Mouse (Mus musculus) common myeloid progenitor, adult 5-6 weeks (primary cell): ENCODE data around the gene Ceacam20. TPM values are rescaled to one million over a fixed set of nuclear protein-coding genes. Genes with fewer than 3 reads are reported as not detected.
"Not testable (repeated sequence)": the region's sequence is repeated elsewhere in the genome, so short reads cannot be mapped to it uniquely, and the experiment has no call there.

Source experiments
- ATAC-seq: replicated peaks from 2 replicates; pipeline ENCODE4 v1.8.0; 2016; ENCODE audit warnings: low read depth, mild to moderate bottlenecking, moderate TSS enrichment, inconsistent platforms; ENCODE audit not compliant: poor library complexity, severe bottlenecking
- total RNA-seq: library from RNA; stranded (forward); fragments of 200-1000, 187-1606 nt; gene quantifications from 2 replicates; pipeline ENCODE4 v1.2.3, GENCODE M21; 2017

The Ceacam20 gene
- not detected in 2 replicates for total RNA-seq

DNA sequence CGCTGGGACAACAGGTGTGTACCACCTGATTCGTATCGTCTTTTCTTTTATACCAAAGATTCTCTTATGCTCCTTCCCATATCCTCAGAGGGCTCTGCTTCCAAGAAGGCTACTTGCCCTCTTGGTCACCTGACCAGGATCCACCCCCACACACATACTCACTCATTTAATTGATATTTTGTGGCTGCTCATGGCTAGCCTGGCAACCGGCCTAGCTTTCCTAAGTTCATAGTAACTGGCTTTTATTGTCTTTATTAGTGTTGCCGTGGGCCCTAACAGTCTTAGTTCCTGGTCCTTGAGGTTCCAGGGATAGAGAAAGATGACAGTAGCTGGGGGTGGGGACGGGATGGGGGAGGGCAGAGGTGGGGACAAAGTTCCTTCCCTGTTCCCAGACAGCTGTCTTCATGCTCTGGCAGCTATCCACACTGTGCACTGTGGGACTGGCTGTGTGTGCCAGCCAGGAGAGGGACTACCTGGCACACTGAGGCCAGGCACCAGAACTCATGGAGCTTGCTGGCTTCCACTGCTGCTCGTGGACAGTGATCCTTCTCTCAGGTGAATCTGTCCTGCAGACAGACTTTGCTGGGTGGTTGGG is at the start of gene Ceacam20:
Gene Ceacam20, plus strand, starts transcription at position 428 of the 595 bp plus-strand sequence.
- no peak for ATAC-seq

DNA sequence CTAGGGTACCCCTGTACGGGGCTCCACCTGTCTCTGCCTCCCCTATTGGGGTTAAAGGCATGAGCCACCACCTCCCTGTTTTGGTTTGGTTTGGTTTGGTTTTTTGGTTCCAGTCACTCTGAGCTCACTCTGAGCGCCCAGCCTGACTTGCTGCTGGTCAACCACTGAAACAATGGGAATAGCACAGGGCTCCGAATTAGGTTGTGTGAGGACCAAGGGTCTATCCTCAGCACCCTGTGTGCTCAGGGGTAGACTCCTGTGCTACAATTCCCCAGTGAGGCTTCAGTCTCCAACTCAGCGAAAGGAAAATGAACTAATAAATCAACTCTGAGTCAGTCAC is 45.1 kb upstream of the Ceacam20 start:
- no peak for ATAC-seq

DNA sequence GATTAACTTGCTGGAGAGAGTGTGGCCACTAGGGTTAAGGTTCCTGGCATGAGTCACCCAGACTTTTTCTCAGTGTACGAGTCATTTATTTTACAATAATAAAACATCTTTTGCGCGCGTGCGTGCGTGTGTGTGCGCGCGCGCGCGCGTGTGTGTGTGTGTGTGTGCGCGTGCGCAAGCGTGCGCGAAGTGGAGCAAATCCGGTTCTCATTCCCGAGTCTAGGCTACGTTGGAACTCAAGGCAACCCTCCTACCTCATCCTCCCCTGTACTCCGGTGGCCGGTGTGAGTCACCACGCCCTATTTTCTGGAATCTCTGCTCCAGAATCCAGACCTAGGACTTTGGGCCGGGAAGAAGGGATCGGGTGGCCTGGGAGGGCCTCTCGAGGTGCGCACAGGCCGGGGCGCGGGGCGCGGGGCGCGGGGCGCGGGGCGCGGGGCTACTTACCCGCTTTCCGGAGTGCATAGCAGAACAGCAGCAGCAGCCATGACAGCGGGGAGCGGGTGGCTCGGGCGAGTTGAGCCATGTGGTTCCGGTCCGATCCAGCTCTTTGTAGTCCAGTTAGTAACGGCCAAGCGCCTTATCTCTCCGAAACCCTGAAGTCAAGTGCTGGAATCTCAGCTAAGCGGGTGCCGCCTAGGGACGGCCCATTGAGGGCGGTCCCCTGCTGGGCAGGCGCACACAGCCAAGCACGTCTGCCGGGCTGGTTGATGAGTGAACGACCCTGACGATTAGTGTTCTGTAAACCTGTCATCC is 44.5 kb upstream of the Ceacam20 start, which contains the start of gene Pvr:
Gene Pvr, minus strand, starts transcription at position 655 of the 756 bp plus-strand sequence.
- ATAC-seq, result peak; percentile 76

DNA sequence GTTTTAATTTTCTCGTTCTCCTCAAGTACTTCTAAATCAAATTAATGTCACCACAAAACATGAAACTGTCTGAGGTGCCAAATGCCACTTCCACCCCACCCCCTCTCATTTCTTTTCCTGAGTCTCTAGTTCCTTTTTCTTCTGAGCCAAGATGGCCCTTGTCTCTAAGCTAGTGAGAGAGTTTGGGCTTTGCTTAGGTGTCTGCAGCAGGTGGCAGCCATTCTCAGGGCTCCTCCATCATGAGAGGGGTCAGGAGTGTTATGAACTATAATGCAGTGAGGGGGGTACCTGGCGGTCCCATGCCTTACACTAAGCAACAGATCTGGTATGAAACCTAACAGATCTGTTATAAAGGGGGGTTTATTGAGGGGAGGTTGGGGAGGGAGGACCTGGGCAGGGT is 41.9 kb upstream of the Ceacam20 start:
- ATAC-seq, result peak; percentile 53

DNA sequence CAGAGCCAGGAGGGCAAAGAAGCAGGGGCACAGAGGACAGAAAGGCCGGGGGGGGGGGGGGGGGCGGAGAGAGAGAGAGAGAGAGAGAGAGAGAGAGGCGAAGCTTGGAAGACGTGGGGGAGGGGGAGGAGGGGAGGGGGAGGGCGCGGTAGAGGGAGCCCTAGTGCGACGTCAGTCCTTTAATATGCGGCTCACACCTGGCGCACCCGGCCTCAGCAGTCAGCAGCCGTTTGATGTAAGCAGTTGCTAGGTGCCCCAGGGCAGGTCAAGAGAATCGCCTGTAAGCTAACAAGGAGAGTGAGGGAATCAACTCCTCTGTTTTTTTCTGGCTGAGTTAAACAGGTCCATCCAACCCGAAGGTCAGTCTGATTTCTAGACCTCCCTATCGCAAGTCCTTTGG is 41.4 kb upstream of the Ceacam20 start:
- no peak for ATAC-seq

DNA sequence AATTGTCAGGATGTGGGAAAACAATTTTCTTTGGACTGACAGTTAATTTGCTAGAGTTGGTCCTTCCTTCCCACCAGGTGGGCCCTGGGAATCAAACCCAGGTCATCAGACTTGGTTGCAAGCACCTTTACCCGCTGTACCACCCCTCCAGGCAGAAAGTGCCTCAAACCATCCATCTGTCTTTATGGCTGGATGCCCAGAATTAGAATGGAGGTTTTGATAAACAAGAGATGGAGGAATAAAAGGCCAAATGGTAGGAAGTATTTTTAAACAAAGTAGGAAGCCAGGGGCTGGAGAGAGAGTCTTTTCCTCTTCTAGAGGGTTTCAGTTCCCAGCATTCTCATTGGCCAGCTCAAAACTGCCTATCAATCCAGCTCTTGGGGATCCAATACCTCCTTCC is 39.8 kb upstream of the Ceacam20 start:
- ATAC-seq, result no peak

DNA sequence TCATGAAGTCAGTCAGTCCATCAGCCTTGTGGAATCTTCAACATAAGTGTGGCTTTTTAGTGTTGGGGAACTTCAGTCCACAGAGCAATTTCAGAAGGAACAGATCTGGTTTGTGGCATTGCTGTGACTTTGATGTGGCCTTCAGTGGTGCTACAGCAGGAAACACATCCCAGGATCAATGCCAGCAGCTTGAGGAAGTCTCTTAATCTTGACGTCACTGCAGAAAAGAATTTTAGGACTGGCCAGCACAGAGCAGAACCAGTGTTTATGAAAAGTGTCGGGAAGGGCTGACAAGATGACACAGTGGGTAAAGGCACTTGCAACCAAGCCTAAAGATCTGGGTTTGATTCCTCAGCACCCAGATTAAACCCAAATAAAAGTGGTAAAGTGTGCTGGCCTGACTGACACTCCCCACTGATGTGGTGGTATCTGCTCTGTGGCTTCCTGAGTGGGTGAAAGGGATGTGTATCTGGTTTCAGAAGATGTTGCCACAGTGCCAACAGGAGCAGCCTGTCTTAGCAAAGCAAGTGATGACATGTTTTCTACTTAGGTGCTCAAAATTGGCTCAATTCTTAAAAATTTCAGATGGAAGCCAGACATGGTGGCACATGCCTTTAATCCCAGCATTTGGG is 38.2 kb upstream of the Ceacam20 start:
- peak; percentile 78 for ATAC-seq

DNA sequence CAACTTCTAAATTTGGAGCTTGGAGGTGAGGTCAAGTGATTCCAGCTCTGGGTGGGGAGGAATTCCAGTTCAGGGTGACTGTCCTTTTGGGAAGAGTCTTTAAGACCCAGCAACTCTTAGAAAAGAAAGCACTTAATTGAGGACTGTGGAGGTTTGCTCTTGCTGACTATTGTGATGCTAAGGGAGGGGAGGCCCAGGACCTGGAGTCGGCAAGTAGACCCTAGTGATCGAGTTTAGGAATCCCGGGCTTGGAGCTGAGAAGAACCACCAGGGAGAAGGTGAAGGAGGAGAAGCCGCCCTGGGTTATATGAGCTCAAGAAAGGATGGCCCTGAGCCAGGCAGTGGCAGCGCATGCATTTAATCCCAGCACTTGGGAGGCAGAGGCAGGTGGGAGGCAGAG is 36.7 kb upstream of the Ceacam20 start:
- no peak for ATAC-seq

DNA sequence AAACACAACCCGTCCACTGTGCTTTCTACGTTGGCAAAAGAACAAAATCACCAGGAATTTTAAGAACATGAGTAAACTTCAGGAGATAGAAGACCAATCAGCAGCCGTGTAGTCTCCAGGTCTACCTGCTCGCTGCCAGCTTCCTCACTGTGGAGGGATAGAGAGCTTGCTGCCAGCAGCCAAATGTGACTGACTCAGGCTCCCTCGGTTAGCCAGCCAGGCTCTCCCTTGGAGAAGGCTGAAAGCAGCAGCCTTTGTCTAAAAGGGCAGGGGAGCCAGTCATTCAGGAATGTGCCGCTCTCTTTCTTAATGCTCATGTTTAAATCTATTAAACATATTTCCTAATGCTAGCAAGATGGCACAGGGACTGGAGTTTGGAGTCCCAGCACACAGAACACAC is 34.7 kb upstream of the Ceacam20 start:
- ATAC-seq, result not testable (repeated sequence)

DNA sequence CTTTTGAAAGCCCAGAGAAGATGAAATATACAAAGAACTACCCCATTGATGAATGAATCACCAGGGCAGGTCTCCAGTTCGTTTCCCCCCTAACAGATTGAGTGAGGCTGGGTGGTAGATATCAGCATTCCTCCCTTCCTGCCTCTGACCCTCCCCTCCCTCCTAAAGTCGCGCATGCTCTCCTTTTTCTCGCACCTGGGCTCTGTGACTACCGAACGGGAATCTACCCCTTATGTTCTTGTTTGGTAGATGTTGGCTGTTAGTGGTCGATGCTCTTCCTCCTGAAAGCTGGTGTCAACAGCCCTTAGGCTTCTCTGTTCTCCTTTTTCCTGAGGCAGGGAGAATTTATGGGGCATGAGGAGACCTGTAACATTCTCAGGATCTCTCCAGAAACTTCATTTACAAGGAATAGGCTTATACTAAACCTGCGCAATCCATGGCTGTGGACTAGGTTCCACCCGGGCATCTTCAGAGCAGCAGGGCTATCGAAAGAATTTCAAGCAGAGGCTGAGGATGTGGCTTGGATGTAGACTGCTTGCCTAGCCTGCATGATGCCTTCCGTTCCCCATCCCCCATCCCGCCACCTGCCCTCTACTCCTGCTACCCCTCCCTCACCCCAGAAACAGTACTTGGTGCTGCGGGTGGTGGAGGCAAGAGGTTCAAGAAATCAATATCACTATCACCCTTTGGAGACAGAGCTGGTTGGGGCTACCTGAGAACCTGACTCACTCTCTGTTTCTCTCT is 32.9 kb upstream of the Ceacam20 start:
- no peak for ATAC-seq

DNA sequence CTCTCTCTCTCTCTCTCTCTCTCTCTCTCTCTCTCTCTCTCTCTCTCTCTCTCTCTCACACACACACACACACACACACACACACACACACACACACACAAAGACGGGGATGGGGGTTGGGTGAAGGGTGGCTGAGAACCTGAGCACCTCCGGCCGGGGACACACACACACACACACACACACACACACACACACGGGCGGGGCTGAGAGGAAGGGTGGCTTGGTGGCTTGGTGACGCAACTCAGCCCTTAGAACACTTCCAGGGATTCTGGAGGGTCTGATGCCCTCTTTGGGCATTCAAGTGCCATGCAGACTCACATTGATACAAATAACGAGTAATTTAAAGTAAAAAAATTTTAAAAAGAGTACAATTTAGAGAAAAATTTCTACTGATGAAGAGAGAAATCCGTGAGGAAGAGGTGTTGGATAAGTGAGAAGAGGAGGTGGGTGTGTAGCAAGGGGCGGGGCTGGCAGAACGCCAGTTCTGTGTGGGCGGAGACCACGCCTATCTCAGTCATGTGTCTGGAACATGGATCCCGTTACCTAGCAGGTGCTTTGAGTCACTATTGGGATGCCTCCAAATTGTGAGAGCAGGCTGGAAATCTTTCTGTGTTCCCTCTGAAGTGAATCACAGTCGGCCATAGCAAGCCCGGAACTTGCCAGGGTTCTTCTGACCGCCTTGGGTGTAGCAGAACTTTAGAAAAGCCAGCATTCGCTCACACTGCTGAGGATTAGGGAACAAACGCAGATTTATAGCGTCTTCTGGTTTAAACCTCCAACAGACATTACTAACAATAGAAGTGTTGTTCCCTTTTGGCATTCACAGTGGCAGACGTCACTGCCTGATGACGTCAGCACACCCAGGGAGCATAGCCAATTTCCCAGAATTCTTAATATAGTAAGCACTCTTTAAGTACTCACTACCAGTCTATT is 32.1 kb upstream of the Ceacam20 start:
- peak; percentile 37 for ATAC-seq

DNA sequence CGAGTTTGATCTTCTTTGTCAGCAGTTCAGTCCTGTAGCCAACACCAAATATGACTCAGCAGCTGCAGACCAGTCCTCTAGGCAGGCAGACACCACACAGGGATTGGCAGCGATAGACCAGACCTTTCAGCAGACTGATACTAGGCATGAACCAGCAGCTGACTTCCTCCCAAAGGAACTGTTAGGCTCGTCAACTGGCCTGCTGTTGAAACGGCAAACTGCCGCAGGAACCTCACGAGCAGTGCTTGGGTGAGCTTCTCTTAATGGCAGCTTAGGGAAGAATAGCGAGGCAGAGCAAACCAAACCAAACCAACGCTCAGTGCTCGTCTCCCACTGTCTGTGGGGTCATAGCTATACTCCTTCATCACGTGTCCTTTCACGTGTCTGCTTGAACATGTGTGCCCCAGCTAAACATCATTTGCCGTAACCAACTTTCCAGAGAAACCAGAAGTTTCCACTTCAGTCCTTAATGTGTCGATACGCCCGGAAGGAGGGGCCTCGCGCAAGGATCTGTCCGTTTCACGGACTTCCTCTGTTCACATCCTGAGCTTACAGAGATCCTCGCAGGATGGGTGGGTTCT is 30.0 kb upstream of the Ceacam20 start:
- peak; percentile 70 for ATAC-seq

DNA sequence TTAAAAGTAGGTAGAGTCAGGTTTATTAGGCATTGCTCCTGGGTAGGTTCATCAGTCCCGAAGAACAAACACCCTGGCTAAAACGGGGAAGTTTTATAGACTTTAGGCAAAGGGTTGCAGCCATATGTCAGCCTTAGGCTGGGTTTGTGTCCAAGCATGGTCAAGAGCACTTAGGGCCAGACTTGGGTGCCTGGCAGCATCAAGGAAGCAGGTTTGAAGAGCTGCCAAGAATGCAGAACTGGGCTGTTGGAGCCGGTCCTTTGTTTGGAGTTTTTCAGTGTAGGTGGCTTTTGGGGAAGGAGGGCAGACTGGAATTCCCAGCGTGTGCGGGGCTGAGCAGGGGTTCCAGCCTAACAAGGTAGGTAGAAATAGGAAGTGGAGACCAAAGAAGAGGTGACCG is 29.3 kb upstream of the Ceacam20 start:
- no peak for ATAC-seq

DNA sequence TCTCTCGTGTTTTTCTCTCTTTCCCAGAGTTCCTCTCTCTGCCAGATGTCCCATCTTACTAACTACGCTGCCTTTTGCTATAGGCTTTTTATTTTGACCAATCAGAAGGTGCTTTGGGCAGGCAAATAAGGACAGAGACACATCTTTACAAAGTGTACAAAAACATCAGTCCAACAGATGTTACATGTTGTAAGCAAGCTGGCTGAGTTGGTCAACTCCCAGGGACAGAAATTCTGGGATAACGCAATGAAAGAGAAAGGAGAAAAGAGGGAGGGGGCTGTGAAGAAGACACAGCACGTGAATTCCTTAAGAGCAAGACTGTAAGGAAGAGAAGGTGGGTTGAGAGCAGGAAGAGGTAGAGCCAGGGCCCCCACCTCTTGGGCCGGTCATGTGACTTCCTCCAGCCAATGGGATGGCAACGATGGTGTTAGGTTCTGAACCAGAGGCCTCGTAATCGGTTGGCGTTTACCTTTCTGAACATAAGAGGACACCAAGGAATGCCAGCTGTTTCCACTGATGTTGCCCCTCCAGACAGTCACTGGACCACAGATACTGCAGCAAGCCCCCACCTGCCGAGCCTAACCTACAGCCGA is 27.9 kb upstream of the Ceacam20 start:
- no peak for ATAC-seq

DNA sequence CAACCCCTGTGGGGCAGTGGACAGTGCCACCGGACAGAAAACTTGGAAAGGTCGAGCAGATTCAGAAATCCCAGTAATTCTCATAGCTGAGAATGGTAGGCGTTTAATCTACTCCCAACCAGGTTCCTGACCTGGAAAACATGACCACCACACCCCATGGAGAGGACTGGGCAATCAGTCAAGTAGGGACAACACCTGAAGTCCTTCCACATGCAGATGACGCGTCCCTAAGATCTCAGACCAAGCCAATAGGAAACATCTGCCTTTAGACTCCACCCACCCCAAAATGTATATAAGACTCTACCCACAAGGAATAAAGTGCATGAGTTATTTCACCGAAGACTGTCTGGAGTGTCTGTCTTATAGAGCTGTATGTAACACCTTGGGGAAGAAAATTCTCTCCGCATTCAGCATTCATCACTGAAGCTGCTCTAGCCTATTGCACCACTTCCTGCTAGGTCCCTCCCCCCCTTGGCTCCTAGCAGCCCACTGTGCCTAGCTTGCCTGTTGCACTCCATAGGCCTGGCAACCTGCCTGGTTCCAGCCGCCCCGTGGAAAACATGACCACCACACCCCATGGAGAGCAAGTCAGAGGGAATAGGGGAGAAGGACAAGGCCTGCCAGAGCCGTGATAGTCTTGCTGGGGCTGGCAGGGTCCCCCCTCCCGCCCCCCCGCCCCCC is 25.5 kb upstream of the Ceacam20 start:
- peak; percentile 71 for ATAC-seq

DNA sequence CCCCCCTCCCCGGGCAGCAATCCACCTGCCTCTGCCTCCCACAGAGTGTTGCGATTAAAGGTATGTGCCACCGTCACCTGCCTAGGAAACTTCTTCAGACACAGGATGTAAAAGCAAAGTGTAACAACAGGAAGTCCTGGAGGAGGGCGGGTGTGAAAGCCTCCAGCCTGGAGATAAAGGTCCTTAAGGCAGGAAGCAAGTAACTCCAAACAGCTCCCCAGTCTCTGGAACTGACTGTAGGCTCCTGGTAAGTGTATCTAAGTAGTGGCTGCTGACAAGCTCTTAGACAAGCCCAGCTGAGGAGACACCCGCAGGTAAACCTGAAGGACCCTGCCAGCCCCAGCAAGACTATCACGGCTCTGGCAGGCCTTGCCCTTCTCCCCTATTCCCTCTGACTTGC is 25.0 kb upstream of the Ceacam20 start:
- ATAC-seq, result peak; percentile 9; the same call in 1 of the 2 replicates

DNA sequence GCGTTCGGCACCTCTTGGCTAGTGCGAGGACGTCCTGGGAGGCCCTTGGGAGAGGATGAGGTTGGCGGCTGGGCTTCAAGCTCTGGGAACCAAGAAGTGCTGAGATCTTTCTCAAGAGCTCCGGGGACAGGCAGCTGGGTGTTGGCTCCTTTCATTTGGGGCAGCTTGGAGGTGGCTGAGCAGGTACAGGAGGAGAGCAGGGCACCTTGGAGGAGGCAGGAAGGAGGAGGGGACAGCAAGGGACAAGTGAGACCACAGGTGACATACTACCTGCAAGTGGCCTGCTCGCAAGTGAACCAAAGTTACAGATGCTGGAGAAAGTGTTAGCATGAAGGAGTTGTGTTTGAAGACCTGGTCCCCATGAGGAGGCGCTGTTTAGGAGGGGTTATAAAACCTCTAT is 20.5 kb upstream of the Ceacam20 start:
- no peak for ATAC-seq

DNA sequence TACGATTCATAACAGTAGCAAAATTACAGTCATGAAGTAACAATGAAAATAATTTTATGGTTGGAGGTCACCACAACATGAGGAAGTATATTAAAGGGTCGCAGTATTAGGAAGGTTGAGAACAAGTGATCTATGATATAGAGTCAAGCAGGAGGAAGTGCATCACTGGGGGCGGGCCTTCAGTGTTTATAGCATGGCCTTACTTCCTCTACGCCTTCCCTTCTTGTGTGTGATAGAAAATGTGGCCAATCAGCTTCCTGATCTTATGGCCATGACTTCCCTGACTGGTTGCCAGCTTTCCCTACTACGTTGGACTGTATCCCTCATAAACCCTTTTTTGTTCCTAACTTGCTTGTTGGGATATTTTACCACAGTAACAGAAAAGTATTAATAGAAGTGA is 20.0 kb upstream of the Ceacam20 start:
- ATAC-seq, result peak; percentile 57; the same call in 1 of the 2 replicates
